9 mouse cellular contexts compared by ENCODE assay signal in genomic region chr7:30099297-30099696, GRCm38 (mm10). TPM values are rescaled to one million over a fixed set of nuclear protein-coding genes. Genes with fewer than 3 reads are reported as not detected.
DNase-seq lines count a peak whose midpoint lies in the region; ATAC-seq and TF ChIP-seq lines count a peak whose summit lies in the region.
"Had no signal": no experiment of that assay in that cellular context is flagged by ENCODE, and none has a peak within 500 bp of the region (broad histone marks: within the 10 kb centered on the region; RNA-seq: fewer than 3 reads in every experiment).

No protein-coding gene starts in this region.

- TF ChIP-seq CTCF in intestine, postnatal 0 days (IDR thresholded peaks at IDR 0.05; ENCODE audit: low read depth) = no peak
- no peak for TF ChIP-seq CTCF in layer of hippocampus, adult 2 months (conservative IDR thresholded peaks at IDR 0.05)

- no peak overlapping the region for H3K4me2 ChIP-seq in intestine, postnatal 0 days (replicated peaks; ENCODE audit: low read depth)
- no peak overlapping the region for H3K4me2 ChIP-seq in intestine, embryonic 16.5 days (ENCODE audit: low read depth, low read length)
- H3K4me2 ChIP-seq in intestine, embryonic 15.5 days (replicated peaks) = no peak overlapping the region

- WGBS in intestine, postnatal 0 days = 87% methylated on average over 13 of the region's 13 CpGs
- WGBS in intestine, embryonic 16.5 days = 93% methylated on average over 13 of the region's 13 CpGs
- WGBS in intestine, embryonic 15.5 days = 85% methylated on average over 13 of the region's 13 CpGs

- H3K9me3 ChIP-seq in intestine, postnatal 0 days (ENCODE audit: control insufficient read depth) = peaks cover under 1% of the 10 kb centered on the region; the same call in 1 of the 2 replicates
- peaks cover 7% of the 10 kb centered on the region; the same call in 1 of the 2 replicates for H3K9me3 ChIP-seq in intestine, embryonic 16.5 days (ENCODE audit: control insufficient read depth, low read length)
- H3K9me3 ChIP-seq in intestine, embryonic 15.5 days = no peaks in the 10 kb centered on the region

- no peak overlapping the region for H3K9ac ChIP-seq in intestine, postnatal 0 days (ENCODE audit: low read depth, low read length)
- H3K9ac ChIP-seq in intestine, embryonic 16.5 days (ENCODE audit: low read depth, low read length) = no peak overlapping the region
- no peak overlapping the region for H3K9ac ChIP-seq in intestine, embryonic 15.5 days

- peaks cover 27% of the 10 kb centered on the region for H3K36me3 ChIP-seq in intestine, postnatal 0 days (ENCODE audit: control insufficient read depth, insufficient read depth)
- peaks cover 18% of the 10 kb centered on the region for H3K36me3 ChIP-seq in intestine, embryonic 16.5 days (ENCODE audit: control insufficient read depth, insufficient read depth, low read length)
- H3K36me3 ChIP-seq in intestine, embryonic 15.5 days = peaks cover 37% of the 10 kb centered on the region

- no peak overlapping the region for H3K4me3 ChIP-seq in intestine, postnatal 0 days (ENCODE audit: low read depth, low read length)
- H3K4me3 ChIP-seq in intestine, embryonic 16.5 days (ENCODE audit: low read length) = no peak overlapping the region
- H3K4me3 ChIP-seq in layer of hippocampus, adult 2 months = peak overlapping the region; percentile 51
- no peak overlapping the region for H3K4me3 ChIP-seq in intestine, embryonic 15.5 days (replicated peaks)

- H3K4me1 ChIP-seq in intestine, postnatal 0 days (replicated peaks; ENCODE audit: control insufficient read depth, insufficient read depth, low read length) = 0 out of 2 replicates have a peak, but pooled peaks cover under 1% of the 10 kb centered on the region
- H3K4me1 ChIP-seq in intestine, embryonic 16.5 days (ENCODE audit: control insufficient read depth, insufficient read depth, low read length) = peaks cover 7% of the 10 kb centered on the region; the same call in 1 of the 2 replicates
- 0 out of 2 replicates have a peak, but pooled peaks cover 3% of the 10 kb centered on the region for H3K4me1 ChIP-seq in intestine, embryonic 15.5 days (replicated peaks)

- no peaks in the 10 kb centered on the region for H3K27me3 ChIP-seq in intestine, postnatal 0 days (replicated peaks; ENCODE audit: control insufficient read depth, insufficient read depth, low read length)
- H3K27me3 ChIP-seq in intestine, embryonic 16.5 days (replicated peaks; ENCODE audit: control insufficient read depth, insufficient read depth, low read length) = no peaks in the 10 kb centered on the region
- H3K27me3 ChIP-seq in intestine, embryonic 15.5 days (replicated peaks) = no peaks in the 10 kb centered on the region

- DNase-seq in ZHBTc4 (ENCODE audit: low read depth, low spot score) = peak; percentile 92
- DNase-seq in layer of hippocampus, adult 2 months (ENCODE audit: low spot score in 2 of 2) = peak; percentile 84 to 87
- peak; percentile 20 to 21 for DNase-seq in spleen, postnatal 14 days (ENCODE audit: low spot score in 2 of 2)
- no peak for DNase-seq in kidney, postnatal 14 days

- ATAC-seq in intestine, postnatal 0 days = no peak
- no peak for ATAC-seq in intestine, embryonic 16.5 days
- no peak for ATAC-seq in intestine, embryonic 15.5 days
- ATAC-seq in granulocyte monocyte progenitor cell, adult 5-6 weeks (replicated peaks; ENCODE audit: poor library complexity, severe bottlenecking) = no peak

- H3K27ac ChIP-seq in intestine, postnatal 0 days (ENCODE audit: low read depth, low read length) = peak overlapping the region; percentile 28; the same call in 1 of the 2 replicates
- H3K27ac ChIP-seq in intestine, embryonic 16.5 days (ENCODE audit: low read length) = no peak overlapping the region
- peak overlapping the region; percentile 86 for H3K27ac ChIP-seq in layer of hippocampus, adult 2 months
- no peak overlapping the region for H3K27ac ChIP-seq in intestine, embryonic 15.5 days

RNA-seq across cellular contexts. Expression of gene Zfp260, which starts 4.7 kb away (rescaled TPM):
- 32.5 and 34.3 TPM in 2 replicates for polyA plus RNA-seq in intestine, postnatal 0 days (2015; fragmentation: Nextera tagmentation; extraction: Ambion mirVana)
- 60.8 and 61.0 TPM in 2 replicates for polyA plus RNA-seq in intestine, embryonic 16.5 days (2015; fragmentation: Nextera tagmentation; extraction: Ambion mirVana)
- 10 to 100 TPM; 73.1 to 75.5 TPM for total RNA-seq in layer of hippocampus, adult 2 months (2021)
- 71.0 and 82.3 TPM in 2 replicates for polyA plus RNA-seq in intestine, embryonic 15.5 days (2015; fragmentation: Nextera tagmentation; extraction: Ambion mirVana)
- total RNA-seq in granulocyte monocyte progenitor cell, adult 5-6 weeks (2014; fragmentation: Nextera tagmentation) = 41.6 and 58.5 TPM in 2 replicates
- total RNA-seq in granulocyte monocyte progenitor cell, adult 5-6 weeks (2017) = 26.1 and 28.7 TPM in 2 replicates

RNA-seq across cellular contexts. Expression of gene Zfp566, which starts 9.0 kb away (rescaled TPM):
- polyA plus RNA-seq in intestine, postnatal 0 days (2015; fragmentation: Nextera tagmentation; extraction: Ambion mirVana) = 2.6 and 3.1 TPM in 2 replicates
- polyA plus RNA-seq in intestine, embryonic 16.5 days (2015; fragmentation: Nextera tagmentation; extraction: Ambion mirVana) = 4.3 and 5.3 TPM in 2 replicates
- total RNA-seq in layer of hippocampus, adult 2 months (2021) = 1 to 10 TPM; 4.3 to 8.2 TPM
- polyA plus RNA-seq in intestine, embryonic 15.5 days (2015; fragmentation: Nextera tagmentation; extraction: Ambion mirVana) = 6.0 and 6.1 TPM in 2 replicates
- total RNA-seq in granulocyte monocyte progenitor cell, adult 5-6 weeks (2014; fragmentation: Nextera tagmentation) = 7.6 and 15.7 TPM in 2 replicates
- total RNA-seq in granulocyte monocyte progenitor cell, adult 5-6 weeks (2017) = 3.2 and 6.0 TPM in 2 replicates

RNA-seq across cellular contexts. Expression of gene Gm26920, which starts 9.1 kb away (rescaled TPM):
- polyA plus RNA-seq in intestine, postnatal 0 days (2015; fragmentation: Nextera tagmentation; extraction: Ambion mirVana) = not detected in 2 replicates
- polyA plus RNA-seq in intestine, embryonic 16.5 days (2015; fragmentation: Nextera tagmentation; extraction: Ambion mirVana) = 0.62 TPM in 1 of 2 replicates, not detected in the other
- not detected for total RNA-seq in layer of hippocampus, adult 2 months (2021)
- 1.2 and 1.5 TPM in 2 replicates for polyA plus RNA-seq in intestine, embryonic 15.5 days (2015; fragmentation: Nextera tagmentation; extraction: Ambion mirVana)
- total RNA-seq in granulocyte monocyte progenitor cell, adult 5-6 weeks (2014; fragmentation: Nextera tagmentation) = 2.8 TPM in 1 of 2 replicates, not detected in the other
- total RNA-seq in granulocyte monocyte progenitor cell, adult 5-6 weeks (2017) = not detected in 2 replicates
- total RNA-seq: hematopoietic stem cell, adult 5-6 weeks had no signal

RNA-seq across cellular contexts. Expression of gene Zfp382, which starts 22.4 kb away (rescaled TPM):
- 1.7 and 2.4 TPM in 2 replicates for polyA plus RNA-seq in intestine, postnatal 0 days (2015; fragmentation: Nextera tagmentation; extraction: Ambion mirVana)
- polyA plus RNA-seq in intestine, embryonic 16.5 days (2015; fragmentation: Nextera tagmentation; extraction: Ambion mirVana) = 5.0 and 6.6 TPM in 2 replicates
- total RNA-seq in layer of hippocampus, adult 2 months (2021) = 10 to 100 TPM; 30.1 to 37.5 TPM
- polyA plus RNA-seq in intestine, embryonic 15.5 days (2015; fragmentation: Nextera tagmentation; extraction: Ambion mirVana) = 6.7 and 8.3 TPM in 2 replicates
- total RNA-seq in granulocyte monocyte progenitor cell, adult 5-6 weeks (2014; fragmentation: Nextera tagmentation) = 9.7 and 13.3 TPM in 2 replicates
- total RNA-seq in granulocyte monocyte progenitor cell, adult 5-6 weeks (2017) = 7.7 and 8.3 TPM in 2 replicates

RNA-seq across cellular contexts. Expression of gene Zfp82, which starts 26.6 kb away (rescaled TPM):
- polyA plus RNA-seq in intestine, postnatal 0 days (2015; fragmentation: Nextera tagmentation; extraction: Ambion mirVana) = 1.2 and 1.7 TPM in 2 replicates
- polyA plus RNA-seq in intestine, embryonic 16.5 days (2015; fragmentation: Nextera tagmentation; extraction: Ambion mirVana) = 4.2 and 4.4 TPM in 2 replicates
- 1 to 10 TPM; 4.9 to 5.4 TPM for total RNA-seq in layer of hippocampus, adult 2 months (2021)
- polyA plus RNA-seq in intestine, embryonic 15.5 days (2015; fragmentation: Nextera tagmentation; extraction: Ambion mirVana) = 3.9 and 4.5 TPM in 2 replicates
- total RNA-seq in granulocyte monocyte progenitor cell, adult 5-6 weeks (2014; fragmentation: Nextera tagmentation) = 7.0 and 9.2 TPM in 2 replicates
- 3.0 and 9.6 TPM in 2 replicates for total RNA-seq in granulocyte monocyte progenitor cell, adult 5-6 weeks (2017)

Comparison
In these comparisons a context has a peak if more than half of its experiments do, and no peak if none do; other contexts are left out.
1. H3K27ac ChIP-seq: peak in intestine, postnatal 0 days (single experiment) and layer of hippocampus, adult 2 months (single experiment); none in intestine, embryonic 16.5 days (single experiment) and intestine, embryonic 15.5 days (single experiment).